Mouse (Mus musculus): ENCODE results near the gene Slc5a5. TPM values are rescaled to one million over a fixed set of nuclear protein-coding genes. Genes with fewer than 3 reads are reported as not detected.

Gene Slc5a5
- polyA plus RNA-seq, 1 experiment from 2014 or later = not detected

GRCm38 (mm10) chr8:70894771-70895545 is 2.4 kb upstream of the Slc5a5 start:
- Histone ChIP-seq H3K27ac (ENCODE audit: low read depth) (no peak overlapping the region), H3K4me2 (ENCODE audit: low read depth, low read length) (no peak overlapping the region), H3K27me3 (ENCODE audit: insufficient read depth, low read length) (peaks cover 34% of the 10 kb centered on the region), H3K4me1 (ENCODE audit: insufficient read depth) (peaks cover 30% of the 10 kb centered on the region), H3K4me3 (ENCODE audit: low read depth, low read length) (no peak overlapping the region), H3K36me3 (replicated peaks; ENCODE audit: insufficient read depth, low read length) (peaks cover 20% of the 10 kb centered on the region), H3K9ac (replicated peaks) (no peak overlapping the region), H3K9me3 (ENCODE audit: low read length) (no peaks in the 10 kb centered on the region)
- WGBS (ENCODE audit: insufficient replicate concordance) = 92% methylated on average over 8 of the region's 8 CpGs
- DNase-seq (no peak), ATAC-seq (no peak)
- TF ChIP-seq CTCF (IDR thresholded peaks at IDR 0.05; ENCODE audit: low read depth) = no peak
- TF ChIP-seq EP300 (IDR thresholded peaks at IDR 0.05; ENCODE audit: low read depth) = no peak

DNA sequence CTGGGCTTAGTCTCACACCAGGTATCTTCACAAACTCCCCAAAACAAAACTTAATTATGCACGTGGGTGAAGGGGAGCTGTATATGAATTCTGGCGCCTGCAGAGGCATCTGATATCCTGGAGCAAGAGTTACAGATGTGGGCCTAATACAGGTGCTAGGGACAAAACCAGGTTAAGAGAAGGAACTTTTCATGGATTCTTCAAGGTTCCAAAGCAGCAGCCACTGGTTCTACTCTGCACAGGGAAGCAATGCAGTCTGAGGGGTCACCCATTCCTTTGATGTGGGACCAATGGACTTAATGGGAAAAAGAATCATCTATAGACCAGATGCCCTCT is 1.8 kb upstream of the Slc5a5 start:
- TF ChIP-seq EP300 (IDR thresholded peaks at IDR 0.05; ENCODE audit: low read depth) (no peak), CTCF (IDR thresholded peaks at IDR 0.05; ENCODE audit: low read depth) (no peak)
- DNase-seq (no peak), ATAC-seq (no peak)
- no peak overlapping the region for H3K9ac ChIP-seq (replicated peaks)
- no peak overlapping the region for H3K27ac ChIP-seq (ENCODE audit: low read depth)
- H3K36me3 ChIP-seq (replicated peaks; ENCODE audit: insufficient read depth, low read length) = peaks cover 20% of the 10 kb centered on the region
- H3K4me1 ChIP-seq (ENCODE audit: insufficient read depth) = peaks cover 30% of the 10 kb centered on the region
- no peaks in the 10 kb centered on the region for H3K9me3 ChIP-seq (ENCODE audit: low read length)
- no peak overlapping the region for H3K4me3 ChIP-seq (ENCODE audit: low read depth, low read length)
- WGBS (ENCODE audit: insufficient replicate concordance) = 76% methylated on average over 2 of the region's 2 CpGs
- H3K4me2 ChIP-seq (ENCODE audit: low read depth, low read length) = no peak overlapping the region
- peaks cover 34% of the 10 kb centered on the region for H3K27me3 ChIP-seq (ENCODE audit: insufficient read depth, low read length)

- Histone ChIP-seq H3K4me1 (ENCODE audit: insufficient read depth) (peaks cover 28% of the 10 kb centered on the region), H3K36me3 (replicated peaks; ENCODE audit: insufficient read depth, low read length) (peaks cover 20% of the 10 kb centered on the region), H3K9me3 (ENCODE audit: low read length) (no peaks in the 10 kb centered on the region), H3K4me2 (ENCODE audit: low read depth, low read length) (no peak overlapping the region), H3K27me3 (ENCODE audit: insufficient read depth, low read length) (peaks cover 37% of the 10 kb centered on the region), H3K4me3 (ENCODE audit: low read depth, low read length) (no peak overlapping the region), H3K27ac (ENCODE audit: low read depth) (no peak overlapping the region), H3K9ac (replicated peaks) (no peak overlapping the region)
- WGBS (ENCODE audit: insufficient replicate concordance) = 38% methylated on average over 12 of the region's 12 CpGs
- ATAC-seq (no peak), DNase-seq (peak; percentile 87)
- no peak for TF ChIP-seq EP300 (IDR thresholded peaks at IDR 0.05; ENCODE audit: low read depth)
- peak; percentile 81 for TF ChIP-seq CTCF (IDR thresholded peaks at IDR 0.05; ENCODE audit: low read depth)
These were observed 1.3 kb upstream of the Slc5a5 start for GRCm38 (mm10) chr8:70893656-70894384.

GRCm38 (mm10) chr8:70892896-70893655 is 519 bp upstream of the Slc5a5 start:
- Histone ChIP-seq H3K4me1 (ENCODE audit: insufficient read depth) (peaks cover 24% of the 10 kb centered on the region), H3K27ac (ENCODE audit: low read depth) (no peak overlapping the region), H3K27me3 (ENCODE audit: insufficient read depth, low read length) (peaks cover 37% of the 10 kb centered on the region), H3K36me3 (replicated peaks; ENCODE audit: insufficient read depth, low read length) (peaks cover 20% of the 10 kb centered on the region), H3K4me3 (ENCODE audit: low read depth, low read length) (peak overlapping the region; percentile 24; the same call in 1 of the 2 replicates), H3K9ac (replicated peaks) (no peak overlapping the region), H3K4me2 (ENCODE audit: low read depth, low read length) (0 out of 2 replicates have a peak overlapping the region, but pooled peaks have one; percentile 11), H3K9me3 (ENCODE audit: low read length) (no peaks in the 10 kb centered on the region)
- TF ChIP-seq CTCF (IDR thresholded peaks at IDR 0.05; ENCODE audit: low read depth) (no peak), EP300 (IDR thresholded peaks at IDR 0.05; ENCODE audit: low read depth) (no peak)
- ATAC-seq = no peak
- no peak for DNase-seq
- 35% methylated on average over 20 of the region's 20 CpGs for WGBS (ENCODE audit: insufficient replicate concordance)

- 8% methylated on average over 21 of the region's 21 CpGs for WGBS (ENCODE audit: insufficient replicate concordance)
- H3K4me2 ChIP-seq (ENCODE audit: low read depth, low read length) = no peak overlapping the region
- no peak overlapping the region for H3K4me3 ChIP-seq (ENCODE audit: low read depth, low read length)
These were observed 1.2 kb downstream of the Slc5a5 start for GRCm38 (mm10) chr8:70891356-70891755.

GRCm38 (mm10) chr8:70890656-70891055 is 1.9 kb downstream of the Slc5a5 start:
- H3K27ac ChIP-seq (ENCODE audit: low read depth) = no peak overlapping the region
- no peaks in the 10 kb centered on the region for H3K9me3 ChIP-seq (ENCODE audit: low read length)

More at GRCm38 (mm10) chr8:70891356-70891755, 1.2 kb downstream of the Slc5a5 start:
- Histone ChIP-seq H3K36me3 (replicated peaks; ENCODE audit: insufficient read depth, low read length) (peaks cover 20% of the 10 kb centered on the region), H3K9ac (replicated peaks) (no peak overlapping the region), H3K9me3 (ENCODE audit: low read length) (no peaks in the 10 kb centered on the region), H3K27me3 (ENCODE audit: insufficient read depth, low read length) (peaks cover 37% of the 10 kb centered on the region), H3K27ac (ENCODE audit: low read depth) (no peak overlapping the region), H3K4me1 (ENCODE audit: insufficient read depth) (peaks cover 25% of the 10 kb centered on the region)
- no peak for TF ChIP-seq CTCF (IDR thresholded peaks at IDR 0.05; ENCODE audit: low read depth)
- TF ChIP-seq EP300 (IDR thresholded peaks at IDR 0.05; ENCODE audit: low read depth) = no peak
- peak; percentile 78 for DNase-seq
- ATAC-seq = peak; percentile 60

More at GRCm38 (mm10) chr8:70890656-70891055, 1.9 kb downstream of the Slc5a5 start:
- Histone ChIP-seq H3K4me3 (ENCODE audit: low read depth, low read length) (no peak overlapping the region), H3K4me2 (ENCODE audit: low read depth, low read length) (no peak overlapping the region), H3K4me1 (ENCODE audit: insufficient read depth) (peaks cover 18% of the 10 kb centered on the region), H3K36me3 (replicated peaks; ENCODE audit: insufficient read depth, low read length) (peaks cover 18% of the 10 kb centered on the region), H3K27me3 (ENCODE audit: insufficient read depth, low read length) (peaks cover 42% of the 10 kb centered on the region), H3K9ac (replicated peaks) (no peak overlapping the region)
- no peak for TF ChIP-seq EP300 (IDR thresholded peaks at IDR 0.05; ENCODE audit: low read depth)
- no peak for TF ChIP-seq CTCF (IDR thresholded peaks at IDR 0.05; ENCODE audit: low read depth)
- WGBS (ENCODE audit: insufficient replicate concordance) = 86% methylated on average over 5 of the region's 5 CpGs
- ATAC-seq (no peak), DNase-seq (no peak)

Data from liver, postnatal 0 days (tissue).